Mouse (Mus musculus) cerebellum, adult 2 months (tissue): ENCODE measurements at regions not wholly inside any gene's neighbourhood (a gene's known extent, or its start where the extent isn't known, plus 50 kb on each side); places are given as distances from the start of the nearest gene placed in this dataset.

Experiments used
- CTCF ChIP-seq: fragments of 200-500 bp; IDR thresholded peaks from 2 replicates; pipeline ENCODE4 v1.5.1; 2011; ENCODE audit warnings: low read depth, mild to moderate bottlenecking, control low read depth, low read length, moderate library complexity, borderline replicate concordance; ENCODE audit not compliant: insufficient read depth
- POLR2A ChIP-seq: fragments of 200-500 bp; IDR thresholded peaks from 2 replicates; pipeline ENCODE4 v1.6.1; 2011; ENCODE audit warnings: low read length, control low read depth, borderline replicate concordance; ENCODE audit not compliant: insufficient read depth

DNA sequence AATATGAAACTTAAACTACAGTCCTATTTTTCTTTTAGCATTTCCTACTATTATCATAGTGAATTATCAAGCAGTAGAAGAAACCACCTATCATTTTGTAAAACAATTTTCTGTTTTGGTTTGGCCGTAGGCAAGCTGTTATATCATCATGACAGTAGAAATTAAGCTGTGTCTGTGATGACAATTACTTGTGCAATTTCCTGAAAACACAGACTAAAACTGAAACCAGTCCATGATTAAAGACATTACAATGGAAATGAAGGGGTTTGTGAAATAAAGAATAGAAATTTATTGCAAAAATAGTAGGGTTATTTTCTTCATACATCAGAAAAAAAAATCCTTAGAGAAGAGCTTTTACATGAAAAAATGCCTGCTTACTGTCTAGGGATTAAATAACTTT, 210.8 kb upstream of the Sema3a start:
- no peak for TF ChIP-seq CTCF
- TF ChIP-seq POLR2A, result no peak
